Mouse (Mus musculus) megakaryocyte, embryonic 14.5 days (primary cell): ENCODE measurements around the gene Ggt7. TPM values are rescaled to one million over a fixed set of nuclear protein-coding genes. Genes with fewer than 3 reads are reported as not detected.

Source experiments
- H3K27me3 ChIP-seq: replicated peaks from 2 replicates; pipeline ENCODE3; 2012; ENCODE audit warnings: inconsistent platforms
- H3K36me3 ChIP-seq: replicated peaks from 2 replicates; pipeline ENCODE3; 2012; ENCODE audit warnings: low read length, inconsistent platforms, mixed read lengths
- H3K4me1 ChIP-seq: 2 replicates; pipeline ENCODE4 v1.6.1; 2012; ENCODE audit warnings: inconsistent platforms
- H3K4me3 ChIP-seq: replicated peaks from 2 replicates; pipeline ENCODE3; 2012; ENCODE audit warnings: moderate library complexity, mild to moderate bottlenecking, inconsistent platforms
- H3K9me3 ChIP-seq: 2 replicates; pipeline ENCODE4 v1.6.1; 2012; ENCODE audit warnings: inconsistent platforms
- FLI1 ChIP-seq: IDR thresholded peaks from 2 replicates; pipeline ENCODE4 v1.6.1; 2012; ENCODE audit warnings: low read length, inconsistent platforms, mixed read lengths
- GATA1 ChIP-seq: IDR thresholded peaks from 3 replicates; pipeline ENCODE4 v1.6.1; 2012; ENCODE audit warnings: mixed read lengths, low read length, inconsistent platforms, borderline replicate concordance
- polyA plus RNA-seq: library from polyadenylated mRNA; stranded (reverse); fragments of >175 nt; gene quantifications from 2 replicates; pipeline ENCODE4 v1.2.3, GENCODE M21; 2012; ENCODE audit warnings: low replicate concordance; ENCODE audit not compliant: insufficient read depth

Gene Ggt7
- polyA plus RNA-seq, 1 experiment: 0.60 TPM

GRCm38 (mm10) chr2:155537761-155538462 lies 19.9 kb upstream of the Ggt7 start:
- Histone ChIP-seq H3K9me3 (no peaks in the 10 kb centered on the region), H3K27me3 (no peaks in the 10 kb centered on the region), H3K4me3 (no peak overlapping the region), H3K4me1 (peaks cover 24% of the 10 kb centered on the region), H3K36me3 (peaks cover 5% of the 10 kb centered on the region)
- TF ChIP-seq FLI1 (no peak), GATA1 (no peak)

DNA sequence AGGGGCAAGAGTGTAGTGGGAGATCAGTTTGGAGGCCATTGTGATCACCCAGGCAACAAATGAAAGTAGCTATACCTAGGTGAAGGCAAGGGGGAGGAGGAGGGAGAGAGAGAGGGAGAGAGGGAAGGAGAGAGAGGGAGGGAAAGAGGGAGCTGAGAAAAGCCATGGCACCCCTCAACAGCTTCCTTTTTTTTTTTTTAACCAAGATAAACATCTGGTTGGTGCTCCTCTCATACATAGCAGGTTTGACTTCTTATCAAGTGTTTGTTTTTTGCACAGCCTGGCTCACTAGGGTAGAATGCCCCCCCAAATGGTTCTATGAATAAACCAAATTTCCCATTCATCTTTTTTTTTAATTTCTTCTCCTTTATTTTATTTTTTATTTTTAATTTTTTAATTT lies 18.3 kb upstream of the Ggt7 start:
- TF ChIP-seq GATA1 (no peak), FLI1 (no peak)
- H3K9me3 ChIP-seq: no peaks in the 10 kb centered on the region
- no peaks in the 10 kb centered on the region for H3K27me3 ChIP-seq
- H3K4me1 ChIP-seq: peaks cover 23% of the 10 kb centered on the region
- H3K36me3 ChIP-seq: peaks cover 8% of the 10 kb centered on the region
- no peak overlapping the region for H3K4me3 ChIP-seq

DNA sequence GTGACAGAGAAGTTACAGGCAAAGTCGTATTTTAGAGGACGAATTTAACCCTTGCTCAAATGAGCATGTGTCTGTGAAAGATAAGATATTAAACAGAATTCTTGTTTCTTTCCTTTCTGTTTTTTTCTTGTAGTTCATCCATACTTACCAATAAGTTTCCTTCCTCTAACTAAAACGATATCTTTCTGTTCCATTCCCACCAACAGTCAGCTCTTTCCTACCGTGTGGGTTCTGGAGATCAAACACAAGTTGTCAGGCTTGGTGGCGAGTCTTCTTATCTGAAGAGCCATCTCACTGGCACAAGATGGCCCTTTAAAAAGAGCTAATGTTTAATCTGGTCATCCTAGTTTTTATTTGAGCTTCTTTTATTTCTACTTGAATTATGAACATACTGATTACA lies 9.3 kb upstream of the Ggt7 start:
- H3K4me1 ChIP-seq: peaks cover 32% of the 10 kb centered on the region
- TF ChIP-seq FLI1 (no peak), GATA1 (no peak)

DNA sequence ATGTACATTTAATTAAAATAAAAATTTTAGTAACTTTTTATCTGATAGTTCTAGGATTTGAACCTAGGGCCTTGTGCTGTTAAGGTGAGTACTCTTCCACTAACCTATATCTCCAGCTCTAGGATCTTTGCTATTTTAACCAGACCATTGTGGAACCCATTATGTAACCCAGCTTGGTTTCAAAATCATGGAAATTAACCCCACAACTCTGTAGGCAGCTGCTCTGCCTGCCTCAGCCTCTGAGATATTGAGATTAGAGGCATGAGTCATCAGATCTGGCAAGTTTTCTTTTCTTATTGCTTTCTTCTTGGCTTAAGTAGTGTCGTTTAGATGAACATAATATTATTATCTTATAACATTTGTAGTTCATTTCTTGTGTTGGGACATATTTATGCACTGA lies 6.3 kb upstream of the Ggt7 start:
- Histone ChIP-seq H3K9me3 (no peaks in the 10 kb centered on the region), H3K27me3 (no peaks in the 10 kb centered on the region), H3K4me3 (no peak overlapping the region), H3K4me1 (peaks cover 36% of the 10 kb centered on the region), H3K36me3 (peaks cover 47% of the 10 kb centered on the region)
- TF ChIP-seq FLI1: no peak
- TF ChIP-seq GATA1: no peak

More for the DNA sequence above, 9.3 kb upstream of the Ggt7 start:
- peaks cover 44% of the 10 kb centered on the region for H3K36me3 ChIP-seq
- H3K4me3 ChIP-seq: no peak overlapping the region
- H3K27me3 ChIP-seq: no peaks in the 10 kb centered on the region
- H3K9me3 ChIP-seq: no peaks in the 10 kb centered on the region

- peaks cover 40% of the 10 kb centered on the region for H3K4me1 ChIP-seq
- peaks cover 43% of the 10 kb centered on the region for H3K36me3 ChIP-seq
- TF ChIP-seq FLI1: no peak
- TF ChIP-seq GATA1: no peak
- H3K9me3 ChIP-seq: no peaks in the 10 kb centered on the region
- no peaks in the 10 kb centered on the region for H3K27me3 ChIP-seq
- no peak overlapping the region for H3K4me3 ChIP-seq
Measured at GRCm38 (mm10) chr2:155523706-155524105, 5.7 kb upstream of the Ggt7 start.

DNA sequence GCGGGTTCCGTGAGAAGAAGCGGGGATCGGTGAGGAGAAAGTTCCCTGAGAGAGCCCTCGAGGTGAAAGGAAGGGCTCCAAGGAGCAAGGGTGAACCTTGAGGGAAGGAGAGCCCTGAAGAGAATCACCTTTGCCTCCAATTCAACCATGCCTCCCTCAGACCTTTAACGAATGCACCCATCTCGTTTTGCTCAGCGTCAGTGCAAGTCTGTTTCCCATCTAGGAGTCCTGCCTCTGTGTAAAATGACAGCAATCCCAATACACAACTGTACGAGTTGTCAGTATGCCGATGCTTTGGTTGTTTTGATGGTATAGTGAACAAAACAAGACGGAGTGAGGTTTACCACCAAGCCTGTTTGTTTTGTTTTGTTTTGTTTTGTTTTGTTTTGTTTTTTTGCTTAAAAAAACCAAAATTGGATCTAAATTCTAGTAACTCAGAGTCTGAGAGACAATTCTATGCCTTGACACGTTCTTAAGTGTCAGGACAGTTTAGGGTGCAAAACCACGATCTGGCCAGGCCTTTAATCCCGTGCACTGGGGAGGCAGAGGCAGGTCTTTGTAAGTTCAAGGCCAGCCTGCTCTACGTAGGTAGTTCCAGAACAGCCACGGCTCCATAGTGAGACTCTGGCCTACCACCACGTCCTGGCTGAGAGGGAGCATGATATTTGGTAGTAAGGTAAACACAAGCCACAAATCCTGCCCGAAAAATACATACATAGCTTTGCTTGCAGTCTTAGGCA lies 664 bp upstream of the Ggt7 start:
- TF ChIP-seq FLI1 (no peak), GATA1 (no peak)
- Histone ChIP-seq H3K27me3 (peaks cover 20% of the 10 kb centered on the region), H3K9me3 (no peaks in the 10 kb centered on the region), H3K36me3 (peaks cover 19% of the 10 kb centered on the region), H3K4me3 (peak overlapping the region; percentile 95), H3K4me1 (peaks cover 56% of the 10 kb centered on the region)

DNA sequence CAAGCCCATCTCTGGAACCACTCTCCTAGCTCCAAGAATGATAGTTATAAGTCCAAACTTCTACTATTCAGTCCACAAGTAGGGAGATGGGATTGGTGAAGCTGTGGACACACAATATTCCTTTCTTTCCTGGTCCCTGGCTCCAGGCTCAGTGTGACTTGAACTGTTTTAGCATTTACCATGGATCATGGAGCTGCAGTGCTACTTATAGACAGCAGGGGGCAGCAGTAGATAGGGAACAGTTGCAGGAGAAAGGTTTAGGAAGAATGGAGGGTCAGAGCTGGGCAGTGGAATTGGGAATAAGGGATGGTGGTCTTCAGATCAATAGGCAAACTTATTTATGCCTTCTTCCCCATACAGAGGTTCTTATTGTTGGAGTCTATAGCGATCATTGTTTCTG lies 2.1 kb downstream of the Ggt7 start:
- H3K4me3 ChIP-seq: no peak overlapping the region
- no peaks in the 10 kb centered on the region for H3K36me3 ChIP-seq
- TF ChIP-seq GATA1 (no peak), FLI1 (no peak)
- peaks cover 30% of the 10 kb centered on the region for H3K27me3 ChIP-seq
- H3K9me3 ChIP-seq: no peaks in the 10 kb centered on the region
- H3K4me1 ChIP-seq: peaks cover 57% of the 10 kb centered on the region

GRCm38 (mm10) chr2:155514666-155515065 lies 3.4 kb downstream of the Ggt7 start:
- TF ChIP-seq FLI1: no peak
- TF ChIP-seq GATA1: no peak
- H3K4me3 ChIP-seq: peak overlapping the region; percentile 79
- H3K4me1 ChIP-seq: peaks cover 50% of the 10 kb centered on the region
- H3K27me3 ChIP-seq: peaks cover 35% of the 10 kb centered on the region
- no peaks in the 10 kb centered on the region for H3K9me3 ChIP-seq
- no peaks in the 10 kb centered on the region for H3K36me3 ChIP-seq

- Histone ChIP-seq H3K4me1 (peaks cover 44% of the 10 kb centered on the region), H3K9me3 (no peaks in the 10 kb centered on the region), H3K36me3 (no peaks in the 10 kb centered on the region), H3K27me3 (peaks cover 36% of the 10 kb centered on the region), H3K4me3 (peak overlapping the region; percentile 38)
- TF ChIP-seq GATA1: no peak
- no peak for TF ChIP-seq FLI1
Measured at GRCm38 (mm10) chr2:155513543-155513942, 4.5 kb downstream of the Ggt7 start.

DNA sequence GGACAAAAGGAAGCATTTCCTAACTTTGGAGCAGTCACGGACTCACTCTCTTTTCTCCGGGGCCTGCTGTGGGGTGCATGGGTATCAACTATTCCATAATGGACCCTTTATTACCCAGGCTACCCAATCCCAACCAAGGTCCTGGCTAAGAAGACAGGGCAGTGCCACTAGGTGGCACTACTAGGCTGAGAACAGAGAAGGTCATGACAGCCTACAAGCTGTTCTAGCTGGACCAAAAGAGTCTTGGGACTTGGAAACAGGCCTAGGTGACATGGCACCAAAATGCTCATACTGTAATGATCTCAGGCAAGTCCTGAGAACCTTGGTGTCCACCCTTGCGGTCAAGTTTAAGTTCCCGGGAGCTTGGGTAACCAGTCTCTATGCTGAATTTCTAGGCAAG lies 5.6 kb downstream of the Ggt7 start:
- no peak for TF ChIP-seq GATA1
- TF ChIP-seq FLI1: no peak
- Histone ChIP-seq H3K4me1 (peaks cover 46% of the 10 kb centered on the region), H3K4me3 (no peak overlapping the region), H3K9me3 (no peaks in the 10 kb centered on the region), H3K36me3 (no peaks in the 10 kb centered on the region), H3K27me3 (peaks cover 45% of the 10 kb centered on the region)
